ENCODE assay signal across 7 mouse cellular contexts in genomic region chr8:46546431-46547176, GRCm38 (mm10). TPM values are rescaled to one million over a fixed set of nuclear protein-coding genes. Genes with fewer than 3 reads are reported as not detected.
DNase-seq lines count a peak whose midpoint lies in the region; ATAC-seq lines count a peak whose summit lies in the region.

No protein-coding gene starts in this region.

- no peaks in the 10 kb centered on the region for H3K9me3 ChIP-seq in hindbrain, embryonic 11.5 days (ENCODE audit: control insufficient read depth, low read length)

- ATAC-seq in hindbrain, embryonic 11.5 days (ENCODE audit: low FRiP score): no peak

- peak; percentile 28 for DNase-seq in urinary bladder, postnatal 14 days (ENCODE audit: low spot score)
- DNase-seq in urinary bladder, adult 18-20 months (ENCODE audit: low spot score in 2 of 2): no peak
- peak; percentile 56 for DNase-seq in gastrocnemius, postnatal 10 days
- peak; percentile 91 to 95 for DNase-seq in kidney, postnatal 25 days
- peak; percentile 75 to 85 for DNase-seq in spleen, postnatal 4 days (ENCODE audit: low spot score in 2 of 2)
- DNase-seq in hindbrain, embryonic 11.5 days (ENCODE audit: low spot score): no peak
- no peak for DNase-seq in layer of hippocampus, adult 8-10 months (ENCODE audit: low spot score in 2 of 2)

- no peak overlapping the region for H3K27ac ChIP-seq in hindbrain, embryonic 11.5 days (ENCODE audit: low read depth, low read length)

- H3K4me3 ChIP-seq in hindbrain, embryonic 11.5 days (ENCODE audit: low read depth, low read length): no peak overlapping the region

- no peaks in the 10 kb centered on the region for H3K4me1 ChIP-seq in hindbrain, embryonic 11.5 days (replicated peaks; ENCODE audit: control insufficient read depth, insufficient read depth, low read length)

- H3K4me2 ChIP-seq in hindbrain, embryonic 11.5 days (replicated peaks; ENCODE audit: low read depth, low read length): no peak overlapping the region

- H3K36me3 ChIP-seq in hindbrain, embryonic 11.5 days (ENCODE audit: control insufficient read depth, insufficient read depth, low read length): no peaks in the 10 kb centered on the region

- WGBS in hindbrain, embryonic 11.5 days: 79% methylated on average over 11 of the region's 11 CpGs

- H3K9ac ChIP-seq in hindbrain, embryonic 11.5 days (ENCODE audit: low read depth, low read length): no peak overlapping the region

- H3K27me3 ChIP-seq in hindbrain, embryonic 11.5 days (ENCODE audit: control insufficient read depth, insufficient read depth, low read length): no peaks in the 10 kb centered on the region

RNA-seq across cellular contexts. Expression of gene Cenpu, which starts 5.2 kb away (rescaled TPM):
- total RNA-seq in gastrocnemius, postnatal 10 days (2021): 1 to 10 TPM; 2.1 to 2.5 TPM
- polyA plus RNA-seq in hindbrain, embryonic 11.5 days (2014; fragmentation: Nextera tagmentation; extraction: Ambion mirVana): 23.9 and 29.3 TPM in 2 replicates
- 1 to 10 TPM; 1.3 to 4.5 (median 1.9) TPM for total RNA-seq in layer of hippocampus, adult 8-10 months (2022)

Comparison
In these comparisons a context has a peak if more than half of its experiments do, and no peak if none do; other contexts are left out.
1. DNase-seq: peak in urinary bladder, postnatal 14 days (single experiment), gastrocnemius, postnatal 10 days (single experiment), kidney, postnatal 25 days (2 of 2) and spleen, postnatal 4 days (2 of 2); none in urinary bladder, adult 18-20 months (0 of 2), hindbrain, embryonic 11.5 days (single experiment) and layer of hippocampus, adult 8-10 months (0 of 2).